Mouse (Mus musculus) small intestine, adult 2 months (tissue): ENCODE data around the gene Galk1.

Experiments used
- CTCF ChIP-seq: fragments of 200-500 bp; IDR thresholded peaks from 2 replicates; pipeline ENCODE4 v1.5.1; 2012; ENCODE audit warnings: low read depth, mild to moderate bottlenecking, control low read depth, inconsistent platforms, low read length, moderate library complexity, mixed read lengths; ENCODE audit not compliant: insufficient replicate concordance, insufficient read length; ENCODE audit errors: extremely low read depth
- POLR2A ChIP-seq: fragments of 200-500 bp; IDR thresholded peaks from 2 replicates; pipeline ENCODE4 v1.6.1; 2012; ENCODE audit warnings: low read depth, mild to moderate bottlenecking, control low read depth, inconsistent platforms, low read length, moderate library complexity

GRCm38 (mm10) chr11:116000607-116001006, 11.9 kb downstream of the Galk1 start:
- TF ChIP-seq CTCF (no peak), POLR2A (no peak)
